Mouse (Mus musculus) megakaryocyte, embryonic 14.5 days (primary cell): ENCODE measurements around the gene Ssbp2.

Source experiments
- FLI1 ChIP-seq: IDR thresholded peaks from 2 replicates; pipeline ENCODE4 v1.6.1; 2012; ENCODE audit warnings: low read length, inconsistent platforms, mixed read lengths
- GATA1 ChIP-seq: IDR thresholded peaks from 3 replicates; pipeline ENCODE4 v1.6.1; 2012; ENCODE audit warnings: mixed read lengths, low read length, inconsistent platforms, borderline replicate concordance

GRCm38 (mm10) chr13:91462395-91462794, 2.3 kb downstream of the Ssbp2 start:
- no peak for TF ChIP-seq GATA1
- no peak for TF ChIP-seq FLI1
